Mouse (Mus musculus) CH12.LX (cell line): Measurements from ENCODE around the gene Aldh9a1.

Experiments used
- CTCF ChIP-seq, 2 experiments: IDR thresholded peaks in 1 of 2; conservative IDR thresholded peaks in 1 of 2; 2 replicates each; pipeline ENCODE4 v1.5.1; 2011 to 2012; ENCODE audit warnings: low read depth in 2 of 2, low read length in 2 of 2, improper control_type of control experiment in 1 of 2, inconsistent platforms in 1 of 2, mild to moderate bottlenecking in 1 of 2, moderate library complexity in 1 of 2
- EP300 ChIP-seq: IDR thresholded peaks from 2 replicates; pipeline ENCODE4 v1.6.1; 2011; ENCODE audit warnings: low read length, improper control_type of control experiment
- GABPA ChIP-seq: IDR thresholded peaks from 2 replicates; pipeline ENCODE4 v1.6.1; 2012; ENCODE audit warnings: low read depth, low read length, improper control_type of control experiment, inconsistent platforms; ENCODE audit not compliant: insufficient replicate concordance
- HCFC1 ChIP-seq: IDR thresholded peaks from 2 replicates; pipeline ENCODE4 v1.6.1; 2012; ENCODE audit warnings: low read depth, mild to moderate bottlenecking, inconsistent platforms, low read length, improper control_type of control experiment
- JUN ChIP-seq: IDR thresholded peaks from 2 replicates; pipeline ENCODE4 v1.6.1; 2011; ENCODE audit warnings: low read depth, mild to moderate bottlenecking, low read length, improper control_type of control experiment, moderate library complexity; ENCODE audit not compliant: insufficient read depth
- KAT2A ChIP-seq: IDR thresholded peaks from 2 replicates; pipeline ENCODE4 v1.6.1; 2012; ENCODE audit warnings: low read length, improper control_type of control experiment, inconsistent platforms; ENCODE audit not compliant: insufficient replicate concordance
- MXI1 ChIP-seq: IDR thresholded peaks from 2 replicates; pipeline ENCODE4 v1.6.1; 2011; ENCODE audit warnings: mild to moderate bottlenecking, low read depth, low read length, improper control_type of control experiment
- POLR2A ChIP-seq: IDR thresholded peaks from 2 replicates; pipeline ENCODE4 v1.6.1; 2011; ENCODE audit warnings: low read depth, mild to moderate bottlenecking, improper control_type of control experiment, low read length
- TBP ChIP-seq: conservative IDR thresholded peaks from 2 replicates; pipeline ENCODE4 v1.6.1; 2011; ENCODE audit warnings: low read depth, low read length, improper control_type of control experiment
- TCF12 ChIP-seq: IDR thresholded peaks from 2 replicates; pipeline ENCODE4 v1.6.1; 2014; ENCODE audit warnings: low read depth, mild to moderate bottlenecking, inconsistent platforms, low read length, improper control_type of control experiment
- UBTF ChIP-seq: IDR thresholded peaks from 2 replicates; pipeline ENCODE4 v1.6.1; 2012; ENCODE audit warnings: low read depth, mild to moderate bottlenecking, inconsistent platforms, low read length, improper control_type of control experiment, moderate library complexity
- USF1 ChIP-seq: IDR thresholded peaks from 2 replicates; pipeline ENCODE4 v1.6.1; 2014; ENCODE audit warnings: low read depth, mild to moderate bottlenecking, inconsistent platforms, low read length, improper control_type of control experiment
- ZC3H11A ChIP-seq: IDR thresholded peaks from 2 replicates; pipeline ENCODE4 v1.6.1; 2012; ENCODE audit warnings: low read depth, mild to moderate bottlenecking, inconsistent platforms, low read length, improper control_type of control experiment
- ZNF384 ChIP-seq: IDR thresholded peaks from 2 replicates; pipeline ENCODE4 v1.6.1; 2012; ENCODE audit warnings: low read depth, low read length, improper control_type of control experiment, inconsistent platforms

- TF ChIP-seq UBTF = no peak
- TF ChIP-seq JUN = no peak
- TF ChIP-seq POLR2A = no peak
- no peak for TF ChIP-seq CTCF (conservative IDR thresholded peaks at IDR 0.05 in 1 of 2, IDR thresholded peaks at IDR 0.05 in 1 of 2; ENCODE audit: low read depth in 2 of 2, low read length in 2 of 2)
- no peak for TF ChIP-seq USF1
- no peak for TF ChIP-seq MXI1
- no peak for TF ChIP-seq TCF12
- TF ChIP-seq EP300 = no peak
- TF ChIP-seq KAT2A = no peak
- TF ChIP-seq HCFC1 = no peak
- no peak for TF ChIP-seq ZNF384
- TF ChIP-seq GABPA = no peak
- TF ChIP-seq ZC3H11A = no peak
- no peak for TF ChIP-seq TBP
Observed at GRCm38 (mm10) chr1:167336398-167336797, 13.4 kb upstream of the Aldh9a1 start.
